Mouse (Mus musculus) lung, postnatal 0 days (tissue): ENCODE data around the gene Myct1.

Experiments
- CTCF ChIP-seq: IDR thresholded peaks from 2 replicates; pipeline ENCODE4 v1.5.1; 2016; ENCODE audit warnings: antibody characterized with exemption, mild to moderate bottlenecking
- EP300 ChIP-seq: IDR thresholded peaks from 2 replicates; pipeline ENCODE4 v1.6.1; 2016; ENCODE audit warnings: antibody characterized with exemption, mild to moderate bottlenecking, control low read depth

DNA sequence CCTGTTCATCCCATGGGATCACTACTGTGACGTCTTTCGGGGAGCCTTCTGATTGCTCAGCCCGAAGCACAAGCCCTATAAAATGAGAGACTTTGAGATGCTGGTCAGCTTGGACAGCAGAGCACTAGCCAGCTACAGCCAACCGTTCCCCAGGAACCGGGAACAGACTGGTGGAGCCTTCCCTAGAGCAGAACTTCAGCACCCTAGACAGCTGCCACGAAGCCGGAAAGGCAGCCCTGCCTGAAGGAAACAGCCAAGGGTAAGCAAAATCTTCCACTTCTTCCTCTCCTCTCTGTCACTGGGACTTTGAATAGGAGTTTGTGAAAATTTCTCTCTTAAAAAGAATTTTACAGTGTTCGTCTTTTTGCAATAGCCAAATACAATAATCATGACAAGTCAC is 45.5 kb downstream of the Myct1 start, which contains the start of gene Vip:
- TF ChIP-seq CTCF (no peak), EP300 (no peak)
